Mouse (Mus musculus): ENCODE results near the gene Ebna1bp2.

The Ebna1bp2 gene

DNA sequence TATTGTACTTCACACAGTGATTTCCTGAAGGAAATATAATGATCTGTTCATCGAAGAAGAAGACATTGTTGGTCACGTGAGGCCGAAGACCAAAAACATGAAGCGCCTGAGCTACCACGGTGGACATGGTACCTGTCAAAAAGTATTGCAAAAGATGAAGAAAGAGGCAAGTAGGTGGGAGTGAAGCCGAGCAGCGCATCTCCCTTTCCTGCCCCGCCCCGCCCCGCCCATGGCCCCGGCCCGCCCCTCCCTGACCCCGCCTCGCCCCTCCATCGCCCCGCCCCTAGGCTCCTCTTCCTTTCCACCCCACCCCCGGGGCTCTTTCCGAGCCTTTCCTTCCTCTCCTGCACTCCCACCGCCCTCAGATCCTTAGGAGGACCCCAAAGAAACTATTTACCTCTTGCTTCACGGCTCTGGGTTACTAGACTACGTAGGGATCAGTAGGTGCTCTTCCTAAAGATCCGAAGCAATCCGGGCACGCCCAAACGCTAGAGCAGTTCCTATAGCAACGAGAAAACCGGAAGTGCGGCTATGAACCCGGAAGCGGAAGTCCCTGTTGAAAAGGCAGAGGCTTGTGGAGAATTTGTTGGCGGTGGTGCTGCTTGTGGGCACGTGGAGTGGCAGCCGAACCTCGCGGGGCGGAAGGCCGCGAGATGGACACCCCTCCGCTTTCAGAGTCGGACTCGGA, at the start of gene Ebna1bp2, which contains the start of gene Cfap57:
TSS of gene Ebna1bp2 (plus strand) at position 521 of the 688 bp plus-strand sequence.
TSS of gene Cfap57 (minus strand) at position 499 of the 688 bp plus-strand sequence.
- peak; percentile 90 for DNase-seq

DNA sequence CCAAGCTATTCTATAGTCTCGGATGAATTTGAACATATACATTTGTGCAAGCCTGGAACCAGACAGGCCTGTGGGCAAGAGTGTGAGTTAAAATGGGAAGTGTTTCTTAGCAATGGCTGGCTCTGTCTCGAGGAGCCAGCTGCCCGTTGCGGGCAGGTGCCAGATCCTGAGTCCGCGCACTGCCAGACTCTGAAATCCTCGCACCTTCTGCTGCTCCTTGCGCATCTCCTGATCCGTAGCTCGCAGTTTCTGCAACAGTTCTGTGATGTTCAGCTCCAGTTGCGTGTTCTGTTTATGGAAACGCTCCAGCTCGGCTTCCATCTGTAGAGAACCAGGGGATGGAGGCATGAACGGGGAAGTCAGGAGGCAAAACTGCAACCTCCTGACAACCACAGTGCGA, 49.2 kb upstream of the Ebna1bp2 start:
- no peak for DNase-seq

DNA sequence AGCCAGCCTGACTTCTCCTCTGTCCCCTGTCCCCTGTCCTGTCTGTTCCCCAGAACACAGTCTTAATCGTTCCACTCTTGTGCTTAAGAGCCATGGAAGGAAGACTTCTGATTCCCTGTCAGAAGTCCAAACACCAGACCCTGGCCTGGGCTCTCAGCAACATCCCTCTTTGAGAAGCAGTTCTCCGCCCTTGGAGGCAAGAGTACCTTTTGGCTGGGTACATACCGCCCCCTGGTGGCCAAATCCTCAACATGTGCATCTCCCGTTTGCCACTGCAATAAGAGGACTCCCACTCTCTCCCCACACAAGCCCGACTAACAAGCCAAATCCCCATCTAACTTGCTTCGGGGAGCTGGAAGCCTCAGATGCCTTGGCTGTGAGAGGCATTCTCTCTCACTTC, 44.5 kb upstream of the Ebna1bp2 start:
- peak; percentile 90 for DNase-seq

GRCm38 (mm10) chr4:118579313-118579712, 41.3 kb upstream of the Ebna1bp2 start:
- peak; percentile 56 for DNase-seq

DNA sequence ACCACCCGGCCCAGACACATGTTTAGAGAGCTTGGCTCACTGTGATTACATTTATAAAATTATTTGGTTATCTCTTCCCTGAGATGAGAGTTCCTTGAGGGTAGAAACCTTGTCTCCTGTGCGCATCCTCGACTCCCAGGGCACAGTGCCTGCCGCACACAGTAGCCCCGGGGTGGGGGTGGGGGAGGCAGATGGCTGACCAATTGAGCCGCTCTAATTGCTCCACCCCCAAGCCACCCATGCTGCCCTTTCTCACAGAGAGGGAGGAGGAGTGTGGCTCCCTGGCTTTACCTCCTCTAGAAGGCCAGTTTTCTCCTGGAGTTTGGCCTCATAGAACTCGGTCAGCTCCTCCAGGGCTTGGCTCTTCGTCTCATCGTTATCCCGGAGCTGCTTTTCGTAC, 39.1 kb upstream of the Ebna1bp2 start:
- DNase-seq: no peak

DNA sequence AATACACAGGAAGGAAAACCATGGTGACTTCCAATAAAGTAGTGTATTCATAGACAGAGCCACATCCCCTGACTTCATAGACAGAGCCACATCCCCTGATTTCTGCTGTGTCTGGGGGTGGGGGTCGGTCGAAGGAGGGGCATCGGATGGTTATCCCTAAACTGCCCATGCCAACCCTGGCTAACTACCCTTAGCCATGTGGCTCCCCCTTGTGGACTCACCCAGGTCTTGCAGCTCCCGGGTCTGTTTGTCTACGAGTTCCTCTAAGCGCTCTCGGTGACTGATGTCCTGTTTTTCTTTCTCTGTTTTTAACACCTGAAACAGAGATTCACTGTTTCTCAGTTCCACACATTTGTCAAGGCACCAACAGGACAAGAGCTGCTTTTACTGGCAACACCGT, 38.0 kb upstream of the Ebna1bp2 start:
- no peak for DNase-seq

- no peak for DNase-seq
These were observed 31.4 kb upstream of the Ebna1bp2 start for GRCm38 (mm10) chr4:118589053-118589732.

- no peak for DNase-seq
These were observed 30.9 kb upstream of the Ebna1bp2 start for GRCm38 (mm10) chr4:118589733-118590130.

- no peak for DNase-seq
These were observed 16.5 kb upstream of the Ebna1bp2 start for GRCm38 (mm10) chr4:118604065-118604464.

DNA sequence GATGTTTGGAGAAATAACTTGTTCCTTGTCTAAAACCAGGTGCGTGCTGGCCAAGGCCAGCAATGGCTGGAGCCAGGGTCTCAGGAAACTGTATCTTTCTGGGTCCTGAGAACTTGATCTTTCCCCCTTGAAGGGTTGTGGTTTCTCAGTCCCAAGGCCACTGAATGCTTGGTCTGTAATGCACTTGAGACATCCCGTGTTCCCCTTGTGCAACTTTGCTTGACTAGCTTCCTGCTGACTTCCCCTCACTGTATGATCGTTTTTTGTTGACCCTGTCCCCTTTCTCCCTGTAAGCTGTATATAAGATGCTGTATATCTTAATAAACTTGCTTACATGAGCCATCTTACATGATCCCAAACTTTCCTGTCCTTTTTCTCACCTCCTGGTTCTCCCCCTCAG, 10.8 kb upstream of the Ebna1bp2 start:
- DNase-seq: no peak

DNA sequence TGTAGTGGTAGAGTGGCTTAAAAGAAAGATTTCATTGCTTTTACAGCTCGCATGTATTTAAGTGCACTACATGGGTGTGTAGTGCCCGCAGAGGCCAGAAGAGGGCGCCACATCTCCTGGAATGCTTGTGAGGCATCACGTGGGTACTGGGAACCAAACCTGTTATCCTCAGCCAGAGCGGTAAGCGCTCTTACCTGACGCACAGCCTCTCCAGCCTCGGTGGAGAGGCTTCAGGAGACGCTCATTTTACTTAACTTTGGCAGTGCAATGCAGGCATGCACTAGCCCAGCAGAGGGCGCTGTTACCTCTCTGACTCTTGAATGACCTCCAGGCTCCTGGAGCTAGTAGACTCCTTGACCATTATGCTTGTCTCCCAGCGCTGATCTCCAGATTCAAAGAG, 8.0 kb upstream of the Ebna1bp2 start:
- DNase-seq: peak; percentile 59

GRCm38 (mm10) chr4:118615412-118615811, 5.2 kb upstream of the Ebna1bp2 start:
- no peak for DNase-seq

- no peak for DNase-seq
These were observed 345 bp downstream of the Ebna1bp2 start for GRCm38 (mm10) chr4:118620967-118621320.

DNA sequence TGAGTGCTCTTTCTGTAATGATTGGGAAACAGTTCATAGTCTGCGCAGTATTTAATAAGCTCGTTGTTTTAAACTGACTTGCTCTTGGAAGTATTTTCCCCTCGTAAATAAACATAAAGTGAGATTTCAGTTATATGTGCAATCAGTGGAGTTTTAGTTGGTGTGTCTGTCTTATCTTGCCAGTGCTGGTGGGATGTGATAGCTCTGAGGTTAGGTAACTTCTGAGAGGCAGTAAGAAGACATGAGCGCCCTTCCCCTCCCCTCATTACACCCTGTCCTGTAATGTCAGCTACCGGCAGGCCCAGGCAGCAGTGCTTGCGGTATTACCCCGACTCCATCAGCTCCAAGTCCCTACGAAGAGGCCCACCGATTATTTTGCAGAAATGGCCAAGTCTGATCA, 1.2 kb downstream of the Ebna1bp2 start:
- DNase-seq: no peak

- DNase-seq: no peak
These were observed 9.7 kb downstream of the Ebna1bp2 start for GRCm38 (mm10) chr4:118630261-118630660.

- no peak for DNase-seq
These were observed 22.0 kb downstream of the Ebna1bp2 start for GRCm38 (mm10) chr4:118642346-118643190.

DNA sequence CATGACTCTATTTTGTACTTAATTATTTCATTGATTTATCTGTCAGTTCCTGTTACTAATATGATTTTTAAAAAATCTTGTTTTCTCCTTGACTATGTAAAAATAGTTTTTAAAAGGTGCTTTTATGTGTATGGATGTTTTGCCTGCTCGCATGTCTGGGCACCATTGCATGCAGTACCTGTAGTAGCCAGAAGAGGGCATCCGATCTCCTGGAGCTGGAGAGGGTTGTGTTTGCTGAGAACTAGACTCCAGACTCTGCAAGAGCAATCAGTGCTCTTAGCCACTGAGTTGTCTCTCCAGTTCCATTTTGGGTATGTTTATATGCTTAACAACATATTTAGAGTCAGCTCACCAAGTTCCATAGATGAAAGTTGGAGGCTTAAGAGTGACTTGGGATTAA, 24.6 kb downstream of the Ebna1bp2 start:
- peak; percentile 63 for DNase-seq

GRCm38 (mm10) chr4:118658652-118659051, 38.1 kb downstream of the Ebna1bp2 start, which contains the start of gene Olfr62:
Gene Olfr62, plus strand, starts transcription at chr4:118658952.
- no peak for DNase-seq

Data from lung, postnatal 14 days (tissue).